Mouse (Mus musculus) olfactory bulb, adult 2 months (tissue): Measurements from ENCODE around the gene H2-DMa. TPM values are rescaled to one million over a fixed set of nuclear protein-coding genes. Genes with fewer than 3 reads are reported as not detected.

Experiments used
- H3K27ac ChIP-seq: fragments of 200-500 bp; 2 replicates; pipeline ENCODE4 v1.5.1; 2012; ENCODE audit warnings: low read depth, low read length; ENCODE audit not compliant: insufficient read depth
- H3K4me1 ChIP-seq: fragments of 200-500 bp; 2 replicates; pipeline ENCODE4 v1.6.1; 2012; ENCODE audit warnings: low read length; ENCODE audit not compliant: control insufficient read depth, insufficient read depth
- H3K4me3 ChIP-seq: fragments of 200-500 bp; 2 replicates; pipeline ENCODE4 v1.5.1; 2012; ENCODE audit warnings: mild to moderate bottlenecking, low read depth, low read length, moderate library complexity; ENCODE audit not compliant: insufficient read depth
- CTCF ChIP-seq: fragments of 200-500 bp; IDR thresholded peaks from 2 replicates; pipeline ENCODE4 v1.5.1; 2012; ENCODE audit warnings: low read depth, mild to moderate bottlenecking, low read length, moderate library complexity; ENCODE audit not compliant: insufficient read depth
- POLR2A ChIP-seq: fragments of 200-500 bp; IDR thresholded peaks from 2 replicates; pipeline ENCODE4 v1.6.1; 2012; ENCODE audit warnings: mild to moderate bottlenecking, low read depth, low read length, moderate library complexity; ENCODE audit not compliant: insufficient read depth
- WGBS: fragments of 180-500 bp; shearing (Covaris S2); methylation state at CpG from one replicate; pipeline ENCODE4 v1.1.7; 2018; 5-methylcytosine and 5-hydroxymethylcytosine counted together
- polyA plus RNA-seq: library from polyadenylated mRNA; stranded (reverse); fragments of >200 nt; gene quantifications from 2 replicates; pipeline ENCODE4 v1.2.4, GENCODE M21; 2012; ENCODE audit warnings: low replicate concordance; ENCODE audit not compliant: missing spikeins, insufficient read depth, insufficient read length

H2-DMa gene
- polyA plus RNA-seq, 1 experiment = not detected

GRCm38 (mm10) chr17:34128264-34128937 lies 9.1 kb downstream of the H2-DMa start:
- H3K27ac ChIP-seq = no peak overlapping the region
- TF ChIP-seq CTCF (no peak), POLR2A (no peak)
- H3K4me1 ChIP-seq = peaks cover 26% of the 10 kb centered on the region
- peak overlapping the region; percentile 13 for H3K4me3 ChIP-seq
- 23% methylated on average over 13 of the region's 13 CpGs for WGBS

DNA sequence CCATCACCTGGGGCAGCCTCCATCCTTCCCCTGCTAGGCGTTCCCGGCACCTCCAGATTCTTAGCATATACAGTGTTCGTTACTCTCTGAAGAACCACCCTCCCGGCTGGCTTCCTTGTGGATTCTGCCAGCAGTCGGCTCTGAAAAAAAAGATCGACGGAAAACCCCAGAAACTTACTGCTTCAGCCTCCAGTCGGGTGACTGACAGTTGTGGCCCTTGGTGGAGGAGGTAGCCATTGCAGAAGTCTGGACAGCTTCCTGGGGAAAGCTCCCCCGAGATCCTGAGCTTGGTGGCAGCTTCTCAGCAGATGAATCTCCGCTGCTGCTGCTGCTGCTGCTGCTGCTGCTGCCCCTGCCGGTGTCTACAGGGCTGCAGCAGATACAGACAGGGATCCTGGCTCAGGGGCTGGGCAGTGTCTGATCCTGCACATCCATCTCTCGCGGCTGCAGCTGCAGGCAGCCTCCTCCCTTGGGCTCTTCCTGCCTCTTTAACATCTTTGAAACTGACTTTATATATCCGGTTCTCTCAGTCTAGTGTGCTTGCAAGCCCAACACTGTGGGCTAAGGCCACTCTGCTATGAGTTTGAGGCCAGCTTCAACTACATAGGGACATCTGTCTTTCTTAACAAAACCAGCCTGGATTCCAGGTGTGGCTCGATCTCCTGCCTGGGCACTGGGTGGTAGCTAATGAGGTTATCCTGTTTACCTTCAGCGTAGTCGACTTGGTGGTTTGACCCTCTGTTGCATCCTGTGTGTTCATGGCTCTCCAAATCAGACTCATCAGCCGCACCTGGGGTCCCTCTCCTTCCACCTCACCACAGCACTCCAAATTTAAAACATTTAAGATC lies 9.8 kb downstream of the H2-DMa start:
- no peak overlapping the region for H3K27ac ChIP-seq

GRCm38 (mm10) chr17:34130073-34130947 lies 11.0 kb downstream of the H2-DMa start:
- 81% methylated on average over 19 of the region's 19 CpGs for WGBS
- Histone ChIP-seq H3K4me3 (no peak overlapping the region), H3K4me1 (peaks cover 24% of the 10 kb centered on the region), H3K27ac (no peak overlapping the region)
- TF ChIP-seq CTCF (no peak), POLR2A (no peak)

More for the DNA sequence above, 9.8 kb downstream of the H2-DMa start:
- peak overlapping the region; percentile 13 for H3K4me3 ChIP-seq
- peak; percentile 8; the same call in 1 of the 2 replicates for TF ChIP-seq CTCF
- no peak for TF ChIP-seq POLR2A
- H3K4me1 ChIP-seq = peaks cover 24% of the 10 kb centered on the region
- 25% methylated on average over 18 of the region's 18 CpGs for WGBS

- no peak overlapping the region for H3K27ac ChIP-seq
- 70% methylated on average over 7 of the region's 7 CpGs for WGBS
- H3K4me1 ChIP-seq = peaks cover 29% of the 10 kb centered on the region
- H3K4me3 ChIP-seq = no peak overlapping the region
- TF ChIP-seq POLR2A (no peak), CTCF (no peak)
These were observed 12.6 kb downstream of the H2-DMa start for GRCm38 (mm10) chr17:34131911-34132310.

GRCm38 (mm10) chr17:34133289-34133688 lies 13.9 kb downstream of the H2-DMa start:
- WGBS = 84% methylated on average over 11 of the region's 11 CpGs
- H3K4me3 ChIP-seq = no peak overlapping the region

DNA sequence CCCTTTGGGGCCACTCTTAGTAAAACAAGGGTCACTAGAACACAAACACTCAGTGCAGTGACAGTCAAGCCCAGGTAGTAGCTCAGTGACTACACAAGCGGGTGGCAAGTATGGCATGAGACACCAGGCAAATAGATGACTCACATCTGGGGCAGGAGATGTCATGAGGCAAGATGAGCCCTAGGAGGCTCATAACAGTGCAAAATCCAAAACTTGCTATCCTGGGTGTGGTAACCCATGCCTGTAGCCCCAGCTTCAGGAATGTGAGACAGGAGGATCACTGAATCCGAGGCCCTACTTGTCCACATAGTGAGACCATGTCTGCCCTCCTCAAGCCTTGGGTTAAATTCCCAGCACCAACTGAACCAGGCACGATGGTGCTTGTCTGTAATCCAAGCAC lies 15.1 kb downstream of the H2-DMa start:
- Histone ChIP-seq H3K4me1 (peaks cover 13% of the 10 kb centered on the region), H3K27ac (no peak overlapping the region), H3K4me3 (no peak overlapping the region)
- 90% methylated on average over 3 of the region's 3 CpGs for WGBS
- no peak for TF ChIP-seq POLR2A
- TF ChIP-seq CTCF = no peak

More at GRCm38 (mm10) chr17:34133289-34133688, 13.9 kb downstream of the H2-DMa start:
- peaks cover 21% of the 10 kb centered on the region for H3K4me1 ChIP-seq
- H3K27ac ChIP-seq = no peak overlapping the region
- TF ChIP-seq POLR2A = no peak
- 0 out of 2 replicates have a peak, but pooled peaks have one; percentile 15 for TF ChIP-seq CTCF

DNA sequence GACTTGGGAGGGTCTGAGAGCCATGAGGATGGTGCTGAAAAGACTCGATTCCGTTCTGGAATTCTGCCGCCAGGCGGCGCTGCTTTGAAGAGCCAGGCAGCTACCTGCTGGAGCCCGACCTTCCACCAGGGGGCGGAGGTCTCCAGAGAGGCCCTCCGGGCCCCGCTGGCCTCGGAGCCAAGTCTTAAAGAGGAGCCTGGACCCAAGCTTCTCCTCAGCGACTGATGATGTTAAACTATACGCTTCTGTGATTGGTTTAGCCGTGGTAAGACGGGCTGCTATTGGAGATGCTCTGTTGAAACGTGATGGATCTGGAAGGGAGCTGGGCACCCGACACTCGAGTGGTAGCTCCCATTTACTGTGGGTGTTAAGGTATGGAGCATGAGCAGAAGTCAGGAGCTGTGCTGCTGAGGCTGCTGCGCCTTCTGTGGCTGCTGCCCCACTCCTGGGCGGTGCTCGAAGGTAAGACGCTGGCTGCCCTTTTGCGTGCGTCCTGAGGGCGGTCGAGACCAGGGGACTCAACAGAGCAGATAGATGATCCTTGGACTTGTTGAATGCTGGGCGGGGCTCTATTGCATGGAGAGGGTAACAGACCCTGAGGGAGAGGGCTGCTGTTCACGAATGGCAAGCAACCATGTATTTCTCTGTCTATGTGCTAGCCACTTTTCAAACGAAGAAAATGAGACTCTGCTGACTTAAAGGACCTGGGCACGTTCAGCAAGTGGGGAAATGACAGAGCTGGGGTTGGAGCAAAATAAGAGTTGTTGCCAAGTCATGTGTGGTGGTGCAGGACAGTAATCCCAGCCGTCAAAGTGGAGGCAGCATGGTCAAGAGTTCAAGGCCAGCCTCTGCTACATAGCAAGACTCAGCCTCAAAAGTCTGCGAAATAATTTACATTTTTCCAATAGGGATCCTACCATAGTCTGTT lies 16.2 kb downstream of the H2-DMa start:
- Histone ChIP-seq H3K4me1 (peaks cover 9% of the 10 kb centered on the region), H3K4me3 (peak overlapping the region; percentile 51), H3K27ac (no peak overlapping the region)
- WGBS = 5% methylated on average over 31 of the region's 31 CpGs
- peak; percentile 100 for TF ChIP-seq CTCF
- no peak for TF ChIP-seq POLR2A

DNA sequence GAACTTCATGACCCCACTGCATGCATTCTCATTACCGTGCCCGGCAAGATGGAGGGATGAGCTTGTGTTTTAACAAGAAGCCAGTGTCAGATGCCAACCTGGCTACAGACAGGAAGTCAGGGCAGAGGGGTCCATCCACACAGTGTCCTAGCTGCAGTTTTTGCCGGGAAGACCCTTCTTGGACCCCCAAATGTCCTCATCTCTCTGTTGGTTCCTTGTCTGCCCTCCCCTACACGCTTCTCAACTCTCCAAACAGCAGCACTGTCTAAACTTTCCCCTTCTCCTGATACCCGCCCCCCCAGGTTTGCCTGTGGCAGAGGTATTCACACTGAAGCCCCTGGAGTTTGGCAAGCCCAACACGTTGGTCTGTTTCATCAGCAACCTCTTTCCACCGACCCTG lies 18.3 kb downstream of the H2-DMa start:
- no peak for TF ChIP-seq CTCF
- no peak for TF ChIP-seq POLR2A
- Histone ChIP-seq H3K27ac (no peak overlapping the region), H3K4me3 (no peak overlapping the region), H3K4me1 (peaks cover 9% of the 10 kb centered on the region)
- WGBS = 79% methylated on average over 7 of the region's 7 CpGs
